Mouse (Mus musculus) telencephalon, adult 2 months (tissue): ENCODE results near the gene 1700020A23Rik.

Experiments
- DNase-seq: peaks from one replicate; pipeline ENCODE4 v3.0.0-alpha.2; 2011; ENCODE audit warnings: low read depth, low spot score

Gene 1700020A23Rik

GRCm38 (mm10) chr2:130450434-130450796, 45.4 kb downstream of the 1700020A23Rik start:
- no peak for DNase-seq

GRCm38 (mm10) chr2:130451086-130451726, 46.1 kb downstream of the 1700020A23Rik start:
- no peak for DNase-seq

GRCm38 (mm10) chr2:130451727-130452090, 46.6 kb downstream of the 1700020A23Rik start:
- no peak for DNase-seq

DNA sequence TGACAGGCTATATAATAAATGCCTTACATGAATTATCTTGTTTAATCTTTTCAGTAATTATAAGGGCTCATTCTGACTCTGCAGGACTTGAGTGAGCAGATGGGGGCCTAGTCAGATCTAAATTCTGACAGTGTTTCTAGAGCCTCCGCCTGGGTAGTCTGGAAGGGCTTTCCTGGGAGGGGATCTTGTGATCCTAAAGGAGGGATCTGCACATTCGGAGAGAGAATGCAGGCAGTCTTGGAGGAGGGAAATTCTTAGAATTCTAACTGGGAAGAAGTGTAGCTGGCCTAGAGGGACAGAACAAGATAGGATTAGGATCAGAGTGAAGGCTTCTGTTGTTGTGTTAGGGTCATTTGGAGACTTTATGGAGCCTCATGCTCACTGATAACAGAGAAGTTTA, 47.2 kb downstream of the 1700020A23Rik start:
- DNase-seq, result no peak

DNA sequence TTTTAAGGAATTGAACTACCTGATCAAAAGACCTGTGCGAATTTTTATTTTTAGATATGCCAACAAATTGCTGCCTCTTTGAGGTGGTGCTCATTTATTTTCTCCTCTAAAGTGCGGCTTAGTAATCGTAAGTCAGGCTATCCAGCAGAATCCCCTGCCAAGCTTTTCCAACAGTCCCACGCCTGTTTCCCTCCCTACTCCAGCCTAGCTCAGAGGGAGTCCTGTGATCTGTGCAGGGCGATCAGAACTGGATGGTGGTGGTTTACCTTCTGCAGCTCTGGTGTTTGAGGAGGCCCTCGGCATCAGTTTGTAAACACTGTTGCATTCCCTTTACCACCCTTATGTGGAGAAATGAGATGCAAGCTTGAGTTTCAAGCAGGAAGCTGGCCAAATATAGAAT, 48.4 kb downstream of the 1700020A23Rik start:
- DNase-seq, result no peak

DNA sequence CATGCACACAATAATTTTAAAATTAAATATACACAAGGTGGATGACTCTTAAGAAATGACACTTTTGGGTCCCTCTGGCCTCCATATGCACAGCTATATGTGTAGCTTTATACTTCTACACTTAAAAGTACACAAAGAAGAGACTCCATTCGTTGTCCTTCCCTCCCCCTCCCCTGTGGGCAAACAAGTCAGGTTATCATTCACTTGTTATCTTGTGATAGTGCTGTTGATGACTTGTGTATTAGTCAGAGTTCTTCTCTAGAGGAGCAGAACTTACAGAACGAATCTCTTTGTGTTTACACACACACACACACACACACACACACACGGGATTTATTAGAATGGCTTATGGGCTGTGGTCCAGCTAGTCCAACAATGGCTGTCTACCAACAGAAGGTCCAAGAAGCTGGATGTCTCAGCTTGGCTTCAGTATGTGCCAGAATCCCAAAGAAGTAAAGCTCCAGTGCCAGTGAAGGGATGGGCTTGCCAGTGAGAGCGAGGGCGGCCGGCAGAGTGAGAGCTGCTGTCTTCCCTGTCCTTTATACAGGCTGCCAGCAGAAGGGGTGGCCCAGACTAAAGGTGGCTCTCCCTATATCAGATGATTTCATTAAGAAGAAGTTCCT, 49.8 kb downstream of the 1700020A23Rik start:
- no peak for DNase-seq
